Comparison of ENCODE assay signal across 9 mouse cellular contexts in the genomic region with DNA sequence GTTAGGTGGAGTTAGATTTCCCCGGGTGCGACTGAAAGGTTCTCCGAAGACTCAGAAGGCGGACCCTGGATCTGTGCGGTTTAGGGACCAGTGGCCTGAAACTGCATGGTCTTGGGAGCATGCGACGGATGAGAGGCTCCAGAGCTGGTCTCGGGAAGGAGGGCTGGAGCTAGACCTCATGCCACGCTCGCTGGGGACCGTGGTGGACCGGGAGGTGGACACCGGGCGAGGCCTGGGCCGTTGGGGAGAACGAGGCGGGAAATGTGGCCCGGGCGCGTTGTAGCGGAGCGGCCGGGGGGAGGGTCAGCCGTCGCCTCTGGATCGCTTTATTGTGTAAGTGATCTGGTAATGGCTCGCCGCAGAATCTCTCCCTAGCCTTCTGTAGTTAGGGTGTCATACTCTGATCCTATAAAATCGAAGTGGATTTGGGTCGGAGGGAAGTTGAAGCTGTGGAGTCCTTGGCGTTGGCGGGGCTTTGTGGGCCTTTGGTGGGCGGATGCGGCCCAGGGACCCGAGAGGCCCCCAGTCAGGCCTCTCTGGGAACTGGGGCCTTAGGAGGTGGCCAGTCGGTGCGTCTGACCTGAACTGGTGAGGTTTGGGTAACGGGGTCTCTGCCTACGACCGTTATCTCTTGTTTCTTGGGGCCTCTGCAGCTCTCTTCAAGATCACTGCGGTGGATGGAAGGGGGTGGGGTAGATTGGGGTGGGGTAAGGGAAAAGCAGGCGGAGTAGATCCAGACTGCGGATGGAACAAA. TPM values are rescaled to one million over a fixed set of nuclear protein-coding genes. Genes with fewer than 3 reads are reported as not detected.
DNase-seq lines count a peak whose midpoint lies in the region; ATAC-seq and TF ChIP-seq lines count a peak whose summit lies in the region.
"Had no signal": no experiment of that assay in that cellular context is flagged by ENCODE, and none has a peak within 500 bp of the region (broad histone marks: within the 10 kb centered on the region; RNA-seq: fewer than 3 reads in every experiment).

No protein-coding gene starts in this region.

- peak; percentile 94 for DNase-seq in heart, adult 11 months
- no peak for DNase-seq in heart, adult 8-10 months (ENCODE audit: low spot score)
- DNase-seq in brain, embryonic 14.5 days (ENCODE audit: low read depth), result peak; percentile 77
- DNase-seq in forebrain, embryonic 14.5 days (ENCODE audit: low spot score), result peak; percentile 68
- DNase-seq in left cerebral cortex, adult 8-10 months (ENCODE audit: low spot score in 2 of 2), result peak; percentile 14 to 28
- DNase-seq in stomach, postnatal 0 days (ENCODE audit: low spot score), result peak; percentile 32

- ATAC-seq in forebrain, embryonic 14.5 days, result no peak
- no peak for ATAC-seq in hindbrain, embryonic 12.5 days (ENCODE audit: low FRiP score)
- no peak for ATAC-seq in midbrain, embryonic 13.5 days
- no peak for ATAC-seq in stomach, postnatal 0 days (ENCODE audit: low FRiP score, low TSS enrichment)

- no peaks in the 10 kb centered on the region for H3K9me3 ChIP-seq in forebrain, embryonic 14.5 days (replicated peaks; ENCODE audit: control insufficient read depth, low read length)
- no peaks in the 10 kb centered on the region for H3K9me3 ChIP-seq in hindbrain, embryonic 12.5 days (replicated peaks)
- no peaks in the 10 kb centered on the region for H3K9me3 ChIP-seq in midbrain, embryonic 13.5 days
- no peaks in the 10 kb centered on the region for H3K9me3 ChIP-seq in stomach, postnatal 0 days (ENCODE audit: control insufficient read depth, low read length)
- H3K9me3 ChIP-seq: G1E had no signal

- WGBS in forebrain, embryonic 14.5 days, result 0% methylated on average over 43 of the region's 43 CpGs
- WGBS in hindbrain, embryonic 12.5 days, result under 1% methylated on average over 43 of the region's 43 CpGs
- under 1% methylated on average over 43 of the region's 43 CpGs for WGBS in midbrain, embryonic 13.5 days
- WGBS in stomach, postnatal 0 days, result 3% methylated on average over 43 of the region's 43 CpGs

- no peaks in the 10 kb centered on the region for H3K27me3 ChIP-seq in forebrain, embryonic 14.5 days (replicated peaks; ENCODE audit: control insufficient read depth, insufficient read depth, low read length)
- H3K27me3 ChIP-seq in hindbrain, embryonic 12.5 days, result no peaks in the 10 kb centered on the region
- H3K27me3 ChIP-seq in midbrain, embryonic 13.5 days, result no peaks in the 10 kb centered on the region
- no peaks in the 10 kb centered on the region for H3K27me3 ChIP-seq in stomach, postnatal 0 days (ENCODE audit: control insufficient read depth, insufficient read depth, low read length)

- peak overlapping the region; percentile 98 for H3K9ac ChIP-seq in forebrain, embryonic 14.5 days (ENCODE audit: low read length)
- peak overlapping the region; percentile 95 for H3K9ac ChIP-seq in hindbrain, embryonic 12.5 days
- peak overlapping the region; percentile 97 for H3K9ac ChIP-seq in midbrain, embryonic 13.5 days (replicated peaks)
- H3K9ac ChIP-seq in stomach, postnatal 0 days (ENCODE audit: low read length), result peak overlapping the region; percentile 80

- peak overlapping the region; percentile 66 for H3K4me2 ChIP-seq in forebrain, embryonic 14.5 days (ENCODE audit: low read length)
- H3K4me2 ChIP-seq in hindbrain, embryonic 12.5 days (replicated peaks), result peak overlapping the region; percentile 70
- peak overlapping the region; percentile 60 for H3K4me2 ChIP-seq in midbrain, embryonic 13.5 days (replicated peaks)
- peak overlapping the region; percentile 69 for H3K4me2 ChIP-seq in stomach, postnatal 0 days (replicated peaks; ENCODE audit: low read depth)

- peak overlapping the region; percentile 94 for H3K27ac ChIP-seq in forebrain, embryonic 14.5 days (ENCODE audit: low read depth, low read length)
- H3K27ac ChIP-seq in hindbrain, embryonic 12.5 days, result peak overlapping the region; percentile 95
- peak overlapping the region; percentile 96 for H3K27ac ChIP-seq in midbrain, embryonic 13.5 days
- peak overlapping the region; percentile 93 for H3K27ac ChIP-seq in stomach, postnatal 0 days (replicated peaks)

- H3K4me3 ChIP-seq in forebrain, embryonic 14.5 days (ENCODE audit: low read depth, low read length), result peak overlapping the region; percentile 95
- peak overlapping the region; percentile 90 for H3K4me3 ChIP-seq in hindbrain, embryonic 12.5 days
- H3K4me3 ChIP-seq in midbrain, embryonic 13.5 days (replicated peaks), result peak overlapping the region; percentile 92
- H3K4me3 ChIP-seq in stomach, postnatal 0 days (ENCODE audit: low read depth, low read length), result peak overlapping the region; percentile 70

- no peak for TF ChIP-seq POLR2A in brain, embryonic 14.5 days (IDR thresholded peaks at IDR 0.05; ENCODE audit: borderline replicate concordance, extremely low read depth, insufficient read depth, insufficient read length, poor library complexity, severe bottlenecking)

- H3K4me1 ChIP-seq in forebrain, embryonic 14.5 days (ENCODE audit: control insufficient read depth, insufficient read depth, low read length), result peaks cover 13% of the 10 kb centered on the region
- H3K4me1 ChIP-seq in hindbrain, embryonic 12.5 days, result peaks cover 16% of the 10 kb centered on the region
- peaks cover 23% of the 10 kb centered on the region for H3K4me1 ChIP-seq in midbrain, embryonic 13.5 days (replicated peaks)
- no peaks in the 10 kb centered on the region for H3K4me1 ChIP-seq in stomach, postnatal 0 days (replicated peaks; ENCODE audit: control insufficient read depth, insufficient read depth)

- no peaks in the 10 kb centered on the region for H3K36me3 ChIP-seq in forebrain, embryonic 14.5 days (ENCODE audit: control insufficient read depth, insufficient read depth, low read length)
- no peaks in the 10 kb centered on the region; the same call in 1 of the 2 replicates for H3K36me3 ChIP-seq in hindbrain, embryonic 12.5 days
- no peaks in the 10 kb centered on the region for H3K36me3 ChIP-seq in midbrain, embryonic 13.5 days
- H3K36me3 ChIP-seq in stomach, postnatal 0 days (ENCODE audit: control insufficient read depth, insufficient read depth, low read length), result no peaks in the 10 kb centered on the region
- H3K36me3 ChIP-seq: G1E had no signal

- TF ChIP-seq EP300 in stomach, postnatal 0 days (optimal IDR thresholded peaks at IDR 0.05), result no peak

- no peak for TF ChIP-seq CTCF in brain, embryonic 14.5 days (IDR thresholded peaks at IDR 0.05; ENCODE audit: borderline replicate concordance, extremely low read depth, insufficient read depth, insufficient read length)
- TF ChIP-seq CTCF in stomach, postnatal 0 days (IDR thresholded peaks at IDR 0.05; ENCODE audit: low read depth), result no peak

RNA-seq across cellular contexts. Expression of gene Myh10, which starts 1.5 kb away (rescaled TPM):
- 10 to 100 TPM; 21.6 to 24.0 (median 22.9) TPM for total RNA-seq in heart, adult 8-10 months (2022)
- polyA plus RNA-seq in brain, embryonic 14.5 days (2012; rRNA removed), result 141 and 189 TPM in 2 replicates
- 88.8 and 105 TPM in 2 replicates for polyA plus RNA-seq in forebrain, embryonic 14.5 days (2014; fragmentation: Nextera tagmentation; extraction: Ambion mirVana)
- polyA plus RNA-seq in hindbrain, embryonic 12.5 days (2016; fragmentation: Nextera tagmentation; extraction: Ambion mirVana), result 158 and 161 TPM in 2 replicates
- 100 to 1,000 TPM; 200 to 257 (median 222) TPM for total RNA-seq in left cerebral cortex, adult 8-10 months (2022)
- polyA plus RNA-seq in midbrain, embryonic 13.5 days (2015; fragmentation: Nextera tagmentation; extraction: Ambion mirVana), result 109 TPM in 2 replicates
- 20.0 and 20.5 TPM in 2 replicates for polyA plus RNA-seq in stomach, postnatal 0 days (2015; fragmentation: Nextera tagmentation; extraction: Ambion mirVana)
